Mouse (Mus musculus) kidney, postnatal 0 days (tissue): ENCODE results near the gene Crebl2. TPM values are rescaled to one million over a fixed set of nuclear protein-coding genes. Genes with fewer than 3 reads are reported as not detected.

Source experiments
- ATAC-seq: fragments of 200-750 bp; cut with Nextera tagmentation; replicated peaks from 2 replicates; pipeline ENCODE4 v1.8.0; 2017; ENCODE audit warnings: low read depth, moderate number of reproducible peaks, moderate TSS enrichment, moderate library complexity; ENCODE audit not compliant: low FRiP score
- DNase-seq: peaks from one replicate; pipeline ENCODE4 v3.0.0-alpha.2; 2016; ENCODE audit warnings: low spot score
- H3K27ac ChIP-seq: fragments of 300-500 bp; sonication (generic); 2 replicates; pipeline ENCODE4 v1.5.1; 2014; ENCODE audit warnings: mild to moderate bottlenecking
- H3K27me3 ChIP-seq: fragments of 300-500 bp; sonication (generic); 2 replicates; pipeline ENCODE4 v1.6.1; 2014; ENCODE audit warnings: low read length, mixed read lengths; ENCODE audit not compliant: insufficient read depth
- H3K36me3 ChIP-seq: fragments of 300-500 bp; sonication (generic); 2 replicates; pipeline ENCODE4 v1.6.1; 2014; ENCODE audit warnings: low read length, mixed read lengths; ENCODE audit not compliant: insufficient read depth
- H3K4me1 ChIP-seq: fragments of 300-500 bp; sonication (generic); replicated peaks from 2 replicates; pipeline ENCODE4 v1.6.1; 2014; ENCODE audit warnings: antibody characterized with exemption, low read length, mixed read lengths; ENCODE audit not compliant: insufficient read depth
- H3K4me2 ChIP-seq: fragments of 300-500 bp; sonication (generic); 2 replicates; pipeline ENCODE4 v1.6.1; 2014; ENCODE audit warnings: mild to moderate bottlenecking, low read length, moderate library complexity, mixed read lengths
- H3K4me3 ChIP-seq: fragments of 300-500 bp; sonication (generic); replicated peaks from 2 replicates; pipeline ENCODE4 v1.5.1; 2014; ENCODE audit warnings: low read depth, low read length
- H3K9ac ChIP-seq: fragments of 300-500 bp; sonication (generic); 2 replicates; pipeline ENCODE4 v1.6.1; 2014; ENCODE audit warnings: low read depth, low read length
- H3K9me3 ChIP-seq: fragments of 300-500 bp; sonication (generic); replicated peaks from 2 replicates; pipeline ENCODE4 v1.6.1; 2016; ENCODE audit warnings: low read length, inconsistent platforms, mixed read lengths
- CTCF ChIP-seq: IDR thresholded peaks from 2 replicates; pipeline ENCODE4 v1.5.1; 2016; ENCODE audit warnings: antibody characterized with exemption, low read depth, mild to moderate bottlenecking, moderate library complexity
- WGBS: fragments of 180-500 bp; shearing (Covaris S2); extraction: QIAGEN DNeasy Blood & Tissue Kit; methylation state at CpG from one replicate; pipeline ENCODE4 v1.1.7; 2014; 5-methylcytosine and 5-hydroxymethylcytosine counted together
- polyA plus RNA-seq: library from polyadenylated mRNA; unstranded; fragments of >200 nt; fragmentation: Nextera tagmentation; extraction: Ambion mirVana; gene quantifications from 2 replicates; pipeline ENCODE4 v1.2.1, GENCODE M21; 2015

Crebl2 gene
- polyA plus RNA-seq, 1 experiment from 2014 or later: 5.6 TPM

DNA sequence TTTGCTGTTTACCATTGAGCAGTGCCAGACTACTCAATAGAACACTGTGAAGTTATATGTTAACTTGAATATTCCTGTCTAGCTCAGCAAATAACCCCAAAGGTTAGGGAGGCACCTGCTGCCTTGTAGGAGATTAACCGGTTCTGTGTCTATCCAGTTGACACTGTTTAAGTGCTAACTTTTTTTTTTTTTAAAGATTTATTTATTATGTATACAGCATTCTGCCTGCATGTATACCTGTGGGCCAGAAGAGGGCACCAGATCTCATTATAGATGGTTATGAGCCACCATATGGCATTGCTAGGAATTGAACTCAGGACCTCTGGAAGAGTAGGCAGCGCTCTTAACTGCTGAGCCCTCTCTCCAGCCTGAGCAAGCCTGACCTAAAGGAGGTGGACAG, 43.1 kb downstream of the Crebl2 start:
- peak; percentile 86 for ATAC-seq
- no peaks in the 10 kb centered on the region for H3K27me3 ChIP-seq

GRCm38 (mm10) chr6:134876795-134877194, 46.8 kb downstream of the Crebl2 start:
- DNase-seq (peak; percentile 23), ATAC-seq (peak; percentile 19; the same call in 1 of the 2 replicates)
- no peak overlapping the region for H3K27ac ChIP-seq
- no peak overlapping the region for H3K9ac ChIP-seq
- peak; percentile 57 for TF ChIP-seq CTCF
- 71% methylated on average over 6 of the region's 6 CpGs for WGBS
- H3K9me3 ChIP-seq: no peaks in the 10 kb centered on the region
- H3K36me3 ChIP-seq: no peaks in the 10 kb centered on the region
- no peaks in the 10 kb centered on the region for H3K27me3 ChIP-seq
- no peaks in the 10 kb centered on the region for H3K4me1 ChIP-seq
- no peak overlapping the region for H3K4me2 ChIP-seq
- no peak overlapping the region for H3K4me3 ChIP-seq

More for the DNA sequence above, 43.1 kb downstream of the Crebl2 start:
- Histone ChIP-seq H3K4me3 (no peak overlapping the region), H3K9ac (no peak overlapping the region), H3K27ac (peak overlapping the region; percentile 82), H3K4me2 (no peak overlapping the region), H3K4me1 (no peaks in the 10 kb centered on the region), H3K9me3 (no peaks in the 10 kb centered on the region), H3K36me3 (peaks cover 8% of the 10 kb centered on the region; the same call in 1 of the 2 replicates)
- peak; percentile 66 for TF ChIP-seq CTCF
- 65% methylated on average over 2 of the region's 2 CpGs for WGBS
- peak; percentile 27 for DNase-seq

- TF ChIP-seq CTCF: no peak
- Histone ChIP-seq H3K4me2 (no peak overlapping the region), H3K27ac (no peak overlapping the region), H3K4me1 (no peaks in the 10 kb centered on the region), H3K9ac (no peak overlapping the region), H3K27me3 (no peaks in the 10 kb centered on the region), H3K4me3 (no peak overlapping the region), H3K9me3 (no peaks in the 10 kb centered on the region), H3K36me3 (no peaks in the 10 kb centered on the region)
- DNase-seq (no peak), ATAC-seq (no peak)
- 88% methylated on average over 4 of the region's 4 CpGs for WGBS
Measured at GRCm38 (mm10) chr6:134877276-134877675, 47.3 kb downstream of the Crebl2 start.

- no peak for DNase-seq
- Histone ChIP-seq H3K4me2 (no peak overlapping the region), H3K9ac (no peak overlapping the region), H3K36me3 (no peaks in the 10 kb centered on the region), H3K4me3 (no peak overlapping the region), H3K4me1 (no peaks in the 10 kb centered on the region), H3K27me3 (no peaks in the 10 kb centered on the region), H3K27ac (no peak overlapping the region), H3K9me3 (no peaks in the 10 kb centered on the region)
- ATAC-seq: no peak
- TF ChIP-seq CTCF: no peak
- 73% methylated on average over 1 of the region's 1 CpGs for WGBS
Measured at GRCm38 (mm10) chr6:134877892-134878291, 47.9 kb downstream of the Crebl2 start.

- H3K4me1 ChIP-seq: no peaks in the 10 kb centered on the region
- 91% methylated on average over 5 of the region's 5 CpGs for WGBS
- ATAC-seq (no peak), DNase-seq (no peak)
- H3K27me3 ChIP-seq: no peaks in the 10 kb centered on the region
- no peak overlapping the region for H3K27ac ChIP-seq
- H3K4me3 ChIP-seq: no peak overlapping the region
- TF ChIP-seq CTCF: no peak
- no peaks in the 10 kb centered on the region for H3K36me3 ChIP-seq
- no peak overlapping the region for H3K4me2 ChIP-seq
- H3K9me3 ChIP-seq: no peaks in the 10 kb centered on the region
- H3K9ac ChIP-seq: no peak overlapping the region
Measured at GRCm38 (mm10) chr6:134879556-134879955, 49.6 kb downstream of the Crebl2 start.

- no peak overlapping the region for H3K27ac ChIP-seq
- no peaks in the 10 kb centered on the region for H3K9me3 ChIP-seq
- H3K4me2 ChIP-seq: no peak overlapping the region
- H3K27me3 ChIP-seq: no peaks in the 10 kb centered on the region
- H3K36me3 ChIP-seq: no peaks in the 10 kb centered on the region
- H3K4me1 ChIP-seq: no peaks in the 10 kb centered on the region
- WGBS: 68% methylated on average over 2 of the region's 2 CpGs
- DNase-seq: no peak
- no peak overlapping the region for H3K9ac ChIP-seq
- H3K4me3 ChIP-seq: no peak overlapping the region
- no peak for ATAC-seq
- TF ChIP-seq CTCF: no peak
Measured at GRCm38 (mm10) chr6:134880046-134880445, 50.1 kb downstream of the Crebl2 start.

GRCm38 (mm10) chr6:134883661-134884060, 53.7 kb downstream of the Crebl2 start:
- no peak for DNase-seq
- Histone ChIP-seq H3K4me3 (no peak overlapping the region), H3K4me1 (peaks cover 4% of the 10 kb centered on the region; the same call in 1 of the 2 replicates), H3K9ac (no peak overlapping the region), H3K9me3 (no peaks in the 10 kb centered on the region), H3K27me3 (no peaks in the 10 kb centered on the region), H3K4me2 (no peak overlapping the region), H3K36me3 (no peaks in the 10 kb centered on the region), H3K27ac (no peak overlapping the region)
- 87% methylated on average over 4 of the region's 4 CpGs for WGBS
- no peak for ATAC-seq
- TF ChIP-seq CTCF: no peak
